Mouse (Mus musculus) heart, adult 10 weeks (tissue): ENCODE measurements around the gene Lrrc9. TPM values are rescaled to one million over a fixed set of nuclear protein-coding genes. Genes with fewer than 3 reads are reported as not detected.

Experiments used
- polyA plus RNA-seq: library from polyadenylated mRNA; stranded (reverse); fragments of 350-450 nt; fragmentation: Illumina TruSeq; extraction: RNeasy Lipid Tissue Mini Kit (QIAGEN cat#74804); gene quantifications from one replicate; pipeline ENCODE4 v1.2.3, GENCODE M21; 2014; ENCODE audit warnings: low read depth, low replicate concordance

The Lrrc9 gene
- not detected for polyA plus RNA-seq

GRCm38 (mm10) chr12:72441839-72442576, at the start of gene Lrrc9:
TSS of gene Lrrc9 (plus strand) at chr12:72441866.

DNA sequence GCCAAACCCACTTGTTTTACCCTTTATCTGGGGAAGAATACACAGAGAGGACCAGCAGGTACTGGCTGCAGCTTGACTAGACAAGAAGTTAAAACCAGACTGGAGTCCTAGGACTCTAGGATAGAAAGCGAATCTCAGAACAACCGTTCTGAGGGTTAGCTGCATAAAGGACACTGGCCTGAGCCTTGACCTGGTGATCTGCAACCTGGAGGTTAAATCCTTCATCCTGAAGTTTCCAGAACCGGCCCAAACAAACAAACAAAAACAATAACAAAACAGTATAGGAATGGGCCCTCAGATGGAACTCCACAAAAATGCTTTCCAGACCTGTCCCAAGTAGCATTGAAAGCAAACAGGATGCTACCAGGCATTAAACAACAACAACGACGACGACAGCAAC, 32.7 kb upstream of the Lrrc9 start, which contains the start of gene Rtn1:
TSS of gene Rtn1 (minus strand) at position 101 of the 400 bp plus-strand sequence.

GRCm38 (mm10) chr12:72536021-72536597, 94.4 kb downstream of the Lrrc9 start, which contains the start of gene Pcnx4:
TSS of gene Pcnx4 (plus strand) at chr12:72536383.

Other genes starting within 250 kb of the Lrrc9 start
- 3.4 TPM for gene Rtn1, start 32.8 kb upstream of the Lrrc9 start, polyA plus RNA-seq
- gene Pcnx4, start 94.5 kb downstream of the Lrrc9 start, polyA plus RNA-seq: 3.6 TPM
- not detected for gene Gm4756, start 207.8 kb downstream of the Lrrc9 start, polyA plus RNA-seq
- 56.6 TPM for gene Dhrs7, start 223.0 kb downstream of the Lrrc9 start, polyA plus RNA-seq